Mouse (Mus musculus): ENCODE measurements around the gene Fgf2. TPM values are rescaled to one million over a fixed set of nuclear protein-coding genes. Genes with fewer than 3 reads are reported as not detected.

Gene Fgf2
- polyA plus RNA-seq, 1 experiment from 2014 or later: 3.1 TPM

GRCm38 (mm10) chr3:37360729-37361128 lies 12.6 kb downstream of the Fgf2 start:
- no peak overlapping the region for H3K9ac ChIP-seq
- H3K36me3 ChIP-seq: no peaks in the 10 kb centered on the region
- H3K27me3 ChIP-seq (replicated peaks): no peaks in the 10 kb centered on the region
- no peak overlapping the region for H3K4me3 ChIP-seq
- H3K27ac ChIP-seq (ENCODE audit: poor library complexity, severe bottlenecking): no peak overlapping the region
- ATAC-seq (ENCODE audit: insufficient number of reproducible peaks, low FRiP score): no peak
- WGBS: 68% methylated on average over 9 of the region's 9 CpGs
- H3K9me3 ChIP-seq (replicated peaks): no peaks in the 10 kb centered on the region
- no peaks in the 10 kb centered on the region for H3K4me1 ChIP-seq (replicated peaks)
- H3K4me2 ChIP-seq: no peak overlapping the region

DNA sequence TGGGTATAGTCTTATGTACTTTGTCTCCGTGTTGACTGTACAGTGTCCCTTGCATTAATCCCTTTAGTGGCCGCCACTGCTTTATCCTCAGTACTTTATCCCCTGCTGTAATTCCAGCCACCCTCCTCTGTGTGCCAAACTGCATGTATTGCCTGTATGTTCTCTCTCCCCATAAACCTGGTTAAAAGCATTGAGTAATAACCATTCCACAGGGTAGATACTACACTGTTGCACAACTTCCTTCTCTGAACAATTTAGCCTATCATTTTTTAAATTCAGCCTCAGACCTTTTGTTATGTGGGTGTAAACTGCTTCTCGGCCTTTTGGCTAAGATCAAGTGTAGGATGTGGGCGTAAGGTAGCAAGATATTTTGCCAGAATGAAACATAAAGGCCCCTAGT lies 17.0 kb downstream of the Fgf2 start:
- no peak for ATAC-seq (ENCODE audit: insufficient number of reproducible peaks, low FRiP score)
- WGBS: 83% methylated on average over 4 of the region's 4 CpGs
- Histone ChIP-seq H3K4me1 (replicated peaks) (peaks cover 11% of the 10 kb centered on the region), H3K9me3 (replicated peaks) (no peaks in the 10 kb centered on the region), H3K27ac (ENCODE audit: poor library complexity, severe bottlenecking) (no peak overlapping the region), H3K36me3 (no peaks in the 10 kb centered on the region), H3K27me3 (replicated peaks) (no peaks in the 10 kb centered on the region), H3K4me3 (no peak overlapping the region), H3K4me2 (no peak overlapping the region), H3K9ac (no peak overlapping the region)

- H3K27me3 ChIP-seq (replicated peaks): no peaks in the 10 kb centered on the region
- no peaks in the 10 kb centered on the region for H3K9me3 ChIP-seq (replicated peaks)
- no peak overlapping the region for H3K4me2 ChIP-seq
- no peaks in the 10 kb centered on the region for H3K36me3 ChIP-seq
- H3K4me1 ChIP-seq (replicated peaks): peaks cover 11% of the 10 kb centered on the region
- WGBS: 34% methylated on average over 3 of the region's 3 CpGs
- H3K9ac ChIP-seq: no peak overlapping the region
- no peak for ATAC-seq (ENCODE audit: insufficient number of reproducible peaks, low FRiP score)
- no peak overlapping the region for H3K4me3 ChIP-seq
- no peak overlapping the region for H3K27ac ChIP-seq (ENCODE audit: poor library complexity, severe bottlenecking)
Measured at GRCm38 (mm10) chr3:37365976-37366375, 17.8 kb downstream of the Fgf2 start.

- Histone ChIP-seq H3K9ac (no peak overlapping the region), H3K27ac (ENCODE audit: poor library complexity, severe bottlenecking) (0 out of 2 replicates have a peak overlapping the region, but pooled peaks have one; percentile 2), H3K4me1 (replicated peaks) (peaks cover 11% of the 10 kb centered on the region), H3K36me3 (no peaks in the 10 kb centered on the region), H3K4me2 (no peak overlapping the region), H3K27me3 (replicated peaks) (no peaks in the 10 kb centered on the region), H3K9me3 (replicated peaks) (no peaks in the 10 kb centered on the region), H3K4me3 (no peak overlapping the region)
- no peak for ATAC-seq (ENCODE audit: insufficient number of reproducible peaks, low FRiP score)
- WGBS: 43% methylated on average over 4 of the region's 4 CpGs
Measured at GRCm38 (mm10) chr3:37366381-37367053, 18.4 kb downstream of the Fgf2 start.

- no peak for ATAC-seq (ENCODE audit: insufficient number of reproducible peaks, low FRiP score)
- no peak overlapping the region for H3K9ac ChIP-seq
- H3K4me2 ChIP-seq: no peak overlapping the region
- peaks cover 11% of the 10 kb centered on the region for H3K4me1 ChIP-seq (replicated peaks)
- H3K4me3 ChIP-seq: no peak overlapping the region
- H3K27me3 ChIP-seq (replicated peaks): no peaks in the 10 kb centered on the region
- H3K9me3 ChIP-seq (replicated peaks): no peaks in the 10 kb centered on the region
- no peak overlapping the region for H3K27ac ChIP-seq (ENCODE audit: poor library complexity, severe bottlenecking)
- 48% methylated on average over 4 of the region's 4 CpGs for WGBS
- H3K36me3 ChIP-seq: no peaks in the 10 kb centered on the region
Measured at GRCm38 (mm10) chr3:37370407-37370806, 22.3 kb downstream of the Fgf2 start.

DNA sequence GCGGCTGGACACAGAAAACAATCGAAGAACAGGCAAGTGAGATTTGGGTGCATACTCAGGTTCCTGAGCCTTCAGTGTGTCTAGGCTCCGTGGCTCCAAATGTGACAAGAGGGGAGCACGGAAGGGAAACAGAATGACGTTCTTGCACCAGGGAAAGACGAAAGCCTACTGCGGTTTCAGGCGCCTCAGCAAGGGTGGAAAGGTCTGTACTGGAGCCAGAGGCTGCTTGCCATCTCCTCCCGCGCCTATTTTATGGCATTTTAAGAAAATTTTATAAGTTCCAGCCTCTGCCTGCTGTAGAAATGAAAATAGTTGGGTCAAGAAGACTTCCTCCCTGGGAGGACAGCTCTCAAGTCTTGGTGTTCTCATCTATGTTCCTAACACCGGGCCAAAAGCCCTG lies 25.6 kb downstream of the Fgf2 start:
- H3K4me2 ChIP-seq: no peak overlapping the region
- no peak overlapping the region for H3K4me3 ChIP-seq
- no peak overlapping the region for H3K27ac ChIP-seq (ENCODE audit: poor library complexity, severe bottlenecking)
- no peak for ATAC-seq (ENCODE audit: insufficient number of reproducible peaks, low FRiP score)
- no peaks in the 10 kb centered on the region for H3K27me3 ChIP-seq (replicated peaks)
- no peaks in the 10 kb centered on the region for H3K36me3 ChIP-seq
- no peaks in the 10 kb centered on the region for H3K4me1 ChIP-seq (replicated peaks)
- H3K9me3 ChIP-seq (replicated peaks): no peaks in the 10 kb centered on the region
- WGBS: 87% methylated on average over 11 of the region's 11 CpGs
- H3K9ac ChIP-seq: no peak overlapping the region

GRCm38 (mm10) chr3:37377926-37378325 lies 29.8 kb downstream of the Fgf2 start:
- H3K27ac ChIP-seq (ENCODE audit: poor library complexity, severe bottlenecking): no peak overlapping the region
- WGBS: 83% methylated on average over 6 of the region's 6 CpGs
- no peak for ATAC-seq (ENCODE audit: insufficient number of reproducible peaks, low FRiP score)
- H3K36me3 ChIP-seq: no peaks in the 10 kb centered on the region
- H3K4me1 ChIP-seq (replicated peaks): peaks cover 10% of the 10 kb centered on the region
- no peaks in the 10 kb centered on the region for H3K9me3 ChIP-seq (replicated peaks)
- no peak overlapping the region for H3K9ac ChIP-seq
- no peak overlapping the region for H3K4me3 ChIP-seq
- H3K4me2 ChIP-seq: no peak overlapping the region
- no peaks in the 10 kb centered on the region for H3K27me3 ChIP-seq (replicated peaks)

DNA sequence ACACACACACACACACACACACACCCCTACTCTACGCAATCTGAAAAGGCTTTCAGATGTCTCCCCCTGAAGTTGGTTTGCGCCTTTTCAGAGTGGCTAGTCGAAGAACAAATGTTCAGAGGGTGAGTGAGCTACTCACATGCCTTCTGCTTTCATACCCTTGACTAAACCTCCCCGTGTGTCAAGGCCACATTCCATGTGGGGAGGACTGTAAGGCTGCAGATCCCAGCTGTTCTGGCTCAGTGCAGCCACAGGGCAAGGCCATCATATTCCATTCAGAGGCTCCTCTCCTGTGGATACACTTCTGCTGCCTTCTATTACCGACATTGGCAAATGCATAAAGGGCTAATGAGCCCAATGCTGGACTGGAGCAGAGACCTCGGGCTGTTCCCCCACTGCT lies 30.3 kb downstream of the Fgf2 start:
- Histone ChIP-seq H3K27me3 (replicated peaks) (no peaks in the 10 kb centered on the region), H3K9ac (no peak overlapping the region), H3K9me3 (replicated peaks) (no peaks in the 10 kb centered on the region), H3K4me1 (replicated peaks) (peaks cover 13% of the 10 kb centered on the region), H3K36me3 (no peaks in the 10 kb centered on the region), H3K27ac (ENCODE audit: poor library complexity, severe bottlenecking) (no peak overlapping the region), H3K4me3 (no peak overlapping the region), H3K4me2 (no peak overlapping the region)
- 65% methylated on average over 6 of the region's 6 CpGs for WGBS
- no peak; the same call in 1 of the 2 replicates for ATAC-seq (ENCODE audit: insufficient number of reproducible peaks, low FRiP score)

DNA sequence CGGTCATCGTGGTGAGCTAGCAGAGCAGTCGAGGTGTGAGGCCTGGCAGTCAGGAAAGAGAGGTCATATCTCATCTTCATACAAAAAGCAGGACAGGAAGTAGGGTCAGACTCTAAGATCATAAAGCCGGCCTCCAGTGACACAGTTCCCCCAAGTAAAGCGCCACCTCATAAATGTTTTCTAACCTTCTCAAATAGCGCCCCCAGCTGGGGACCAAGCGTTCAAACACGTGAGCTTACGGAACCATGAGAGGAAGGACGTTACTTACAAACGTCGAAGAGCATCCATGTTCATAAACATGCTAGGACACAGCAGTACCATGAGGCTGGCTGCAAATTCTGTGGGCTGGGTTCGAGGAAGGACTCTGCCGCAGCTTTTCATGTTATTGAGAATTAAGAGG lies 31.1 kb downstream of the Fgf2 start:
- no peak overlapping the region for H3K9ac ChIP-seq
- H3K36me3 ChIP-seq: no peaks in the 10 kb centered on the region
- WGBS: 75% methylated on average over 14 of the region's 14 CpGs
- H3K4me3 ChIP-seq: no peak overlapping the region
- ATAC-seq (ENCODE audit: insufficient number of reproducible peaks, low FRiP score): no peak
- H3K9me3 ChIP-seq (replicated peaks): no peaks in the 10 kb centered on the region
- H3K27me3 ChIP-seq (replicated peaks): no peaks in the 10 kb centered on the region
- H3K4me1 ChIP-seq (replicated peaks): peaks cover 15% of the 10 kb centered on the region
- H3K27ac ChIP-seq (ENCODE audit: poor library complexity, severe bottlenecking): no peak overlapping the region
- H3K4me2 ChIP-seq: no peak overlapping the region

GRCm38 (mm10) chr3:37379930-37380881 lies 32.1 kb downstream of the Fgf2 start:
- WGBS: 63% methylated on average over 18 of the region's 18 CpGs
- peak overlapping the region; percentile 37; the same call in 1 of the 2 replicates for H3K27ac ChIP-seq (ENCODE audit: poor library complexity, severe bottlenecking)
- no peak overlapping the region for H3K4me3 ChIP-seq
- 0 out of 2 replicates have a peak overlapping the region, but pooled peaks have one; percentile 3 for H3K4me2 ChIP-seq
- peaks cover 15% of the 10 kb centered on the region for H3K4me1 ChIP-seq (replicated peaks)
- no peaks in the 10 kb centered on the region for H3K9me3 ChIP-seq (replicated peaks)
- no peaks in the 10 kb centered on the region for H3K36me3 ChIP-seq
- H3K9ac ChIP-seq: no peak overlapping the region
- H3K27me3 ChIP-seq (replicated peaks): no peaks in the 10 kb centered on the region
- ATAC-seq (ENCODE audit: insufficient number of reproducible peaks, low FRiP score): no peak

DNA sequence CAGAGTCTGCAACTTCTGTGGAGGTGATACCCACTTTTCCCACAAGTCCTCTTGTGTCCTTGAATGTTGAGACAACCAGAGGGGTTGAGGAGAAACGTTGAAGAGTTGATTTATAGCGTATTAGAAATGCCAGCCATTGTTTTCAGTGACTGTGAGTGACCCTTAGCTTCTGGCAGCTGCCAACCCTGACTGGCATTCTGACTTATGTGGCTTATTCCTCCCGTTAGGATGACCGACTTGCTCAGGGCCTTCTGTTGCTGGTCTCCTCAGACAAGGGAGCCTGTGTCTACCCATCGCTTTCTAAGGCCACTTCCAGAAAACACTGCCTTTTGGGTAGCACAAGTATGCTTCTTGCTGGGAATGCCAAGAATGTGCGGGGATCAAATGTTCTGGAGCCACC lies 33.3 kb downstream of the Fgf2 start:
- no peak overlapping the region for H3K4me3 ChIP-seq
- 67% methylated on average over 6 of the region's 6 CpGs for WGBS

More for the DNA sequence above, 33.3 kb downstream of the Fgf2 start:
- no peak overlapping the region for H3K9ac ChIP-seq
- no peaks in the 10 kb centered on the region for H3K27me3 ChIP-seq (replicated peaks)
- no peak overlapping the region for H3K27ac ChIP-seq (ENCODE audit: poor library complexity, severe bottlenecking)
- peaks cover 15% of the 10 kb centered on the region for H3K4me1 ChIP-seq (replicated peaks)
- H3K4me2 ChIP-seq: no peak overlapping the region
- ATAC-seq (ENCODE audit: insufficient number of reproducible peaks, low FRiP score): no peak
- H3K36me3 ChIP-seq: no peaks in the 10 kb centered on the region
- H3K9me3 ChIP-seq (replicated peaks): no peaks in the 10 kb centered on the region

Measured in heart, embryonic 12.5 days (tissue).